Mouse (Mus musculus): ENCODE data around the gene Fam243. TPM values are rescaled to one million over a fixed set of nuclear protein-coding genes. Genes with fewer than 3 reads are reported as not detected.

Gene Fam243
- polyA plus RNA-seq (2017; shearing (Covaris generic)), result not detected

GRCm38 (mm10) chr16:92321341-92321740, at the start of gene Fam243:
Gene Fam243, minus strand, starts transcription at chr16:92321441.

GRCm38 (mm10) chr16:92359229-92359628, 38.0 kb upstream of the Fam243 start, which contains the start of gene Kcne1:
Gene Kcne1, minus strand, starts transcription at chr16:92359468.

GRCm38 (mm10) chr16:92300649-92301411, 20.4 kb downstream of the Fam243 start, which contains the start of gene Smim11:
Gene Smim11, plus strand, starts transcription at chr16:92301286.

GRCm38 (mm10) chr16:92292101-92292500, 29.1 kb downstream of the Fam243 start, which contains the start of gene Kcne2:
Gene Kcne2, plus strand, starts transcription at chr16:92292389.

Other genes with a start within 250 kb of the Fam243 start
- not detected for gene Kcne2, start 29.1 kb downstream of the Fam243 start, polyA plus RNA-seq (2017; shearing (Covaris generic))
- 58.1 TPM for gene Smim11, start 20.2 kb downstream of the Fam243 start, polyA plus RNA-seq (2017; shearing (Covaris generic))
- gene Kcne1, start 38.0 kb upstream of the Fam243 start, polyA plus RNA-seq (2017; shearing (Covaris generic)), result not detected
- gene Rcan1, start 149.4 kb upstream of the Fam243 start, polyA plus RNA-seq (2017; shearing (Covaris generic)), result 7.0 TPM
- gene Clic6, start 164.3 kb upstream of the Fam243 start, polyA plus RNA-seq (2017; shearing (Covaris generic)), result not detected

Data from effector memory CD4-positive, alpha-beta T cell, adult 5 months (primary cell).